Mouse (Mus musculus) bone marrow macrophage, adult 2 months (primary cell): ENCODE measurements around the gene Dusp12.

Experiments used
- CTCF ChIP-seq: IDR thresholded peaks from 2 replicates; pipeline ENCODE4 v1.5.1; 2012; ENCODE audit warnings: low read depth, mild to moderate bottlenecking, low read length, moderate library complexity
- POLR2A ChIP-seq: IDR thresholded peaks from 2 replicates; pipeline ENCODE4 v1.6.1; 2012; ENCODE audit warnings: mild to moderate bottlenecking, low read depth, low read length, borderline replicate concordance

GRCm38 (mm10) chr1:170896651-170897281 is 11.4 kb upstream of the Dusp12 start:
- no peak for TF ChIP-seq CTCF
- TF ChIP-seq POLR2A = no peak
